Mouse (Mus musculus) E14TG2a.4 (cell line): ENCODE results near the gene Alox8.

Experiments used
- CTCF ChIP-seq: conservative IDR thresholded peaks from 2 replicates; pipeline ENCODE4 v1.5.1; 2014; ENCODE audit warnings: low read length
- NANOG ChIP-seq: IDR thresholded peaks from 2 replicates; pipeline ENCODE4 v1.6.1; 2014; ENCODE audit warnings: borderline replicate concordance, low read length, mixed read lengths
- POU5F1 ChIP-seq: IDR thresholded peaks from 2 replicates; pipeline ENCODE4 v1.6.1; 2014; ENCODE audit warnings: low read length, borderline replicate concordance

- TF ChIP-seq CTCF (no peak), NANOG (no peak), POU5F1 (no peak)
Measured at GRCm38 (mm10) chr11:69148451-69148960, 49.1 kb downstream of the Alox8 start.
